Mouse (Mus musculus) heart, postnatal 25 days (tissue): Measurements from ENCODE around the gene Isca1. TPM values are rescaled to one million over a fixed set of nuclear protein-coding genes. Genes with fewer than 3 reads are reported as not detected.
"Not testable (repeated sequence)": the region's sequence is repeated elsewhere in the genome, so short reads cannot be mapped to it uniquely, and the experiment has no call there.

Experiments
- DNase-seq: peaks from one replicate; pipeline ENCODE4 v3.0.0; 2022; ENCODE audit warnings: low spot score
- intact Hi-C: fragments of 180-260 bp; cut with DNase I; formaldehyde crosslinking; loops from one replicate; pipeline ENCODE4 v1.15.1; 2025
- total RNA-seq, 2 experiments: library from RNA; stranded (reverse); gene quantifications; 2 replicates each; pipeline ENCODE4 v1.2.3; 2021

The Isca1 gene
- total RNA-seq, 2 experiments from 2014 or later, result 221 to 222 TPM

GRCm38 (mm10) chr13:59711984-59712383, 57.6 kb downstream of the Isca1 start, which contains the start of gene Spata31d1b:
Spata31d1b (plus strand) TSS chr13:59712284.
- intact Hi-C loops, DNase-seq: not testable (repeated sequence)

GRCm38 (mm10) chr13:59710230-59710629, 59.4 kb downstream of the Isca1 start, which contains the start of gene Spata31d1a:
Spata31d1a (minus strand) TSS chr13:59710330.
- intact Hi-C loops, result no loop called here
- no peak for DNase-seq

Other genes starting within 250 kb of the Isca1 start
- 100 to 1,000 TPM; 143 to 166 TPM for gene Agtpbp1, start 184.6 kb downstream of the Isca1 start, total RNA-seq
- 10 to 100 TPM; 78.6 to 96.1 TPM for gene Naa35, start 184.6 kb downstream of the Isca1 start, total RNA-seq
- 10 to 100 TPM; 16.2 to 18.3 TPM for gene Golm1, start 94.0 kb downstream of the Isca1 start, total RNA-seq
- not detected for gene 4921517D22Rik, start 75.7 kb downstream of the Isca1 start, total RNA-seq
- not detected for gene Spata31d1a, start 59.5 kb downstream of the Isca1 start, total RNA-seq
- not detected for gene Spata31d1b, start 57.5 kb downstream of the Isca1 start, total RNA-seq
- gene Spata31d1d, start 38.1 kb downstream of the Isca1 start, total RNA-seq, result not detected
- not detected for gene 1700014D04Rik, start 23.1 kb downstream of the Isca1 start, total RNA-seq
- gene Gm49354, start 12.4 kb upstream of the Isca1 start, total RNA-seq, result not detected
- gene Tut7, start 53.3 kb upstream of the Isca1 start, total RNA-seq, result 10 to 100 TPM; 41.4 to 41.9 TPM